Mouse (Mus musculus) left cerebral cortex, adult 18-20 months (tissue): Measurements from ENCODE around the gene Tfpi. TPM values are rescaled to one million over a fixed set of nuclear protein-coding genes. Genes with fewer than 3 reads are reported as not detected.

ENCODE experiments used
- DNase-seq, 2 experiments: peaks; one replicate each; pipeline ENCODE4 v3.0.0; 2021 to 2022; ENCODE audit warnings: low spot score in 2 of 2, mixed read lengths in 1 of 2
- total RNA-seq, 2 experiments: library from RNA; stranded (reverse); gene quantifications; 2 replicates each; pipeline ENCODE4 v1.2.3; 2021

Tfpi gene
- total RNA-seq, 2 experiments from 2014 or later: 4.8 to 5.2 TPM

GRCm38 (mm10) chr2:84475601-84476000, 974 bp downstream of the Tfpi start:
- DNase-seq: no peak

- no peak for DNase-seq
Measured at GRCm38 (mm10) chr2:84474651-84475050, 1.9 kb downstream of the Tfpi start.

GRCm38 (mm10) chr2:84473941-84474530, 2.5 kb downstream of the Tfpi start:
- DNase-seq: no peak

GRCm38 (mm10) chr2:84467391-84467790, 9.2 kb downstream of the Tfpi start:
- no peak for DNase-seq

- DNase-seq: no peak
Measured at GRCm38 (mm10) chr2:84464956-84465355, 11.6 kb downstream of the Tfpi start.

GRCm38 (mm10) chr2:84462411-84462810, 14.2 kb downstream of the Tfpi start:
- peak in 1 of 2 experiments; percentile 12 for DNase-seq

- no peak for DNase-seq
Measured at GRCm38 (mm10) chr2:84459651-84460177, 16.9 kb downstream of the Tfpi start.

- no peak for DNase-seq
Measured at GRCm38 (mm10) chr2:84457221-84457620, 19.4 kb downstream of the Tfpi start.

GRCm38 (mm10) chr2:84455236-84455799, 21.3 kb downstream of the Tfpi start:
- peak; percentile 57 to 60 for DNase-seq

GRCm38 (mm10) chr2:84454551-84455235, 21.9 kb downstream of the Tfpi start:
- DNase-seq: peak; percentile 6 to 12

- peak in 1 of 2 experiments; percentile 44 for DNase-seq
Measured at GRCm38 (mm10) chr2:84454051-84454450, 22.5 kb downstream of the Tfpi start.

GRCm38 (mm10) chr2:84445499-84445898, 31.1 kb downstream of the Tfpi start:
- DNase-seq: no peak

- DNase-seq: no peak
Measured at GRCm38 (mm10) chr2:84441940-84442339, 34.6 kb downstream of the Tfpi start.

GRCm38 (mm10) chr2:84429724-84430123, 46.9 kb downstream of the Tfpi start:
- DNase-seq: peak; percentile 10 to 19

- no peak for DNase-seq
Measured at GRCm38 (mm10) chr2:84428836-84429235, 47.7 kb downstream of the Tfpi start.

GRCm38 (mm10) chr2:84426531-84426930, 50.0 kb downstream of the Tfpi start:
- DNase-seq: no peak

- DNase-seq: peak; percentile 18 to 45
Measured at GRCm38 (mm10) chr2:84425138-84425537, 51.4 kb downstream of the Tfpi start, which contains the start of gene Calcrl. Gene Calcrl, minus strand, starts transcription at chr2:84425411.

- no peak for DNase-seq
Measured at GRCm38 (mm10) chr2:84416501-84416900, 60.1 kb downstream of the Tfpi start.

- DNase-seq: no peak
Measured at GRCm38 (mm10) chr2:84409796-84410592, 66.6 kb downstream of the Tfpi start.

- DNase-seq: no peak
Measured at GRCm38 (mm10) chr2:84404834-84405233, 71.7 kb downstream of the Tfpi start.

GRCm38 (mm10) chr2:84402713-84403112, 73.9 kb downstream of the Tfpi start:
- no peak for DNase-seq
